Mouse (Mus musculus) NIH3T3 (cell line): ENCODE results near the gene Masp1.

Source experiments
- DNase-seq: peaks from one replicate; pipeline ENCODE4 v3.0.0-alpha.2; 2012; ENCODE audit warnings: low read depth

Masp1 gene

DNA sequence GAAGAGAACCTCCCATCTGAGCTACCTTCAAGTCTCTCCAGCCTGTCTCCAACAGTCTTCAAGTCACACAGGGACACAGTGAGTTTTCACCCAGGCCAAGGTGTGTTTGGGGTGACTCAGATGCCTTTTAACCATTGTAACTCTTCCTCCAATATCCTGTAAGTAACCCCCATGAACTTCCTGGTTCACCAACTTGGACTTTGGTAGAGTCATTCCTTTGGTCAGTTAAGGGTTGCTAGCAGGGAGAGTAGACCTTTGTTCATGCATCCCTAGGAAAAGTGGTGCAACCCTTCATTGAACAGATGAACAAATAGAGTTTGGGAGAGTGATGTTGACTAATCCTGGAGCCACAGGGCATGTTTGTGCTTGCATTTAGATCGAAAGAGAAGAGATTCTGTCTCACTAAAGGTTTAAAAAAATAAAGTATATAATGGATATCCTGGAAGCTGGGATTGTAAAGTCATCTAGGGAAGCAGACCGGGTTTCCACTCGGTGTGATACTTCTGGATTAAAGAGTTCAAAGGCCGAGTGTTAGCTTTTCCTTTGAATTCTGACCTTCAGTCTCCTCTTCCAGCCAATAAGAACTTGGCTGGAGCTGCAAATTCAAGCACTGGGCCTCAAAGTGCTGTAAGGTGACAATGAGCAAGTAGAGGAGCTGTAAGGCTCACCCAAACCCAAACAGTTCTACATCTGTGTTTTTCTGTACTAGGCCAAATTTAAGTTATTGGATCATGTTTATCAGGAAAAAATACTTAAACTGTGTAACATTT is 9.3 kb downstream of the Masp1 start:
- no peak for DNase-seq

GRCm38 (mm10) chr16:23505904-23506687 is 14.5 kb downstream of the Masp1 start:
- DNase-seq, result no peak

- DNase-seq, result no peak
Observed at GRCm38 (mm10) chr16:23504320-23504744, 16.3 kb downstream of the Masp1 start.

GRCm38 (mm10) chr16:23503351-23503750 is 17.3 kb downstream of the Masp1 start:
- DNase-seq, result no peak

GRCm38 (mm10) chr16:23502478-23502877 is 18.1 kb downstream of the Masp1 start:
- no peak for DNase-seq

GRCm38 (mm10) chr16:23501288-23501687 is 19.3 kb downstream of the Masp1 start:
- DNase-seq, result no peak

- no peak for DNase-seq
Observed at GRCm38 (mm10) chr16:23500558-23500957, 20.1 kb downstream of the Masp1 start.

GRCm38 (mm10) chr16:23498691-23499131 is 21.9 kb downstream of the Masp1 start:
- DNase-seq, result peak; percentile 50

DNA sequence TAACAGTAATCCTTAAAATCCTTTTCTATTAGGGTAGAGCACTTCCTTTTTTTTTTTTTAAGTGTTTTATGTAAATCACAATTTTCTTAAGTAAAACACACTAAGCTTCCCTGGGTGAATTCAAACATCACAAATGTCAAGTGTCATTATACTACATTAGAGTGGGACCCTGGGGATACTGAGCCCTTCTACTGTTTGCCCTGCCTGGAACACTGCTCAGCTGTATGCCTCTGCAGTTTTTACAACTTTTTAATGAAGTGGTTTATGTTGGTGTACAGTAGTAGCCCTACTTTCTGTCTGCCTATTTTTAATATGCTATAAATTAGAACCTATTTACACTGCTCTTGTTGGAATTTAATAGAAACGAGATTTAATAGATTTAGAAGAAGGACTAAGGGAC is 22.7 kb downstream of the Masp1 start:
- no peak for DNase-seq

DNA sequence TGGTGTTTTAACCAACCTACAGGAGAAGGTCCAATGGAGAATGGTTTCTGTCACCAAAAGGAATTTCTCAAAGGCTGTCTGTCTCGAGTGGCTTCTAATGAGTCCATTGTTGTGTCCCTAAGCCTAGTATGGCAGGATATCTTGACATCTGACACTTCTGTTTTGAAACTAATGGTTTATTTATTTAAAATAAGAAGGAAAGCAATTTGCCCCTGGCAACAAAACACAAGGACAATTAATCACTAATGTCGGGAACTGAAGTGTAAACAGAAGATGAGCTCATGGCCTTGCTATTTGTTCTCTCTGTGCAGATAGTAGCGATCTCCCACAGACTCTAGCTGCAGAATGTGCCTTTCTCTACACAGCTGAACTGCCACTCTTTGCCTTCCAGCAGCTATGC is 23.2 kb downstream of the Masp1 start:
- peak; percentile 67 for DNase-seq

DNA sequence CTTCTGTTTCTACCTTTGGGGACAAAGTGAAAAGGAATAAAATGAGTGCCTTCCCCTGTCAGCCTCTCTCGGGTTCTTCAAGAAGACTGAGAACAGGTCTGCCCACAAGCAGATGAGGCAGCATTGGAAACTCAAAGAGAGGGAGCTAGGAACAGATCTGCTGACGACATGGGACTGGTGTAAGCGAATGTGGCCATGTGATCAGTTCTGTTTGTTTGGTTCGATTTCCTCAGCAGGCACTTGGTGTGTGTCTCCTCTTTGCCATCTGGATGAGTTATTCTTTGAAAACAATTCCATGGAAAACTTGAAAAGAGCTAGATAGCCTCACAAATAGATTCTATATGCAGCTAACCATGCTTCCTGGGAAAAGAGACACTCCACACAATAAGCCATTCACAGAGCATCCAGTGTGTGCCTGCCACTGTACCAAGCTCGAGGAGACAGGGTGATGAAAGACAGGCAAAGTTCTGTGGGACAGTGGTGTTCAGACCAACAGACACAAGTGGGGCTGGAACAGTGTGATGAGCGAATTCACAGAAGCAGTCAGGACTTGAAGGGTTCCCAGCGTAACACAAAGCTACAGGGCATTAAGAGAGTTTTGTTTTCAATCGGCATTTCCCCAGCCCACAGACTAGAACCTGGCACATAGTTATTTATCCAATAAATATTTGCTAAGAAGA is 24.2 kb downstream of the Masp1 start:
- no peak for DNase-seq

GRCm38 (mm10) chr16:23492783-23493182 is 27.8 kb downstream of the Masp1 start:
- DNase-seq, result peak; percentile 62

GRCm38 (mm10) chr16:23483292-23483691 is 37.3 kb downstream of the Masp1 start:
- no peak for DNase-seq

GRCm38 (mm10) chr16:23482846-23483245 is 37.8 kb downstream of the Masp1 start:
- no peak for DNase-seq

- no peak for DNase-seq
Observed at GRCm38 (mm10) chr16:23482218-23482617, 38.4 kb downstream of the Masp1 start.

DNA sequence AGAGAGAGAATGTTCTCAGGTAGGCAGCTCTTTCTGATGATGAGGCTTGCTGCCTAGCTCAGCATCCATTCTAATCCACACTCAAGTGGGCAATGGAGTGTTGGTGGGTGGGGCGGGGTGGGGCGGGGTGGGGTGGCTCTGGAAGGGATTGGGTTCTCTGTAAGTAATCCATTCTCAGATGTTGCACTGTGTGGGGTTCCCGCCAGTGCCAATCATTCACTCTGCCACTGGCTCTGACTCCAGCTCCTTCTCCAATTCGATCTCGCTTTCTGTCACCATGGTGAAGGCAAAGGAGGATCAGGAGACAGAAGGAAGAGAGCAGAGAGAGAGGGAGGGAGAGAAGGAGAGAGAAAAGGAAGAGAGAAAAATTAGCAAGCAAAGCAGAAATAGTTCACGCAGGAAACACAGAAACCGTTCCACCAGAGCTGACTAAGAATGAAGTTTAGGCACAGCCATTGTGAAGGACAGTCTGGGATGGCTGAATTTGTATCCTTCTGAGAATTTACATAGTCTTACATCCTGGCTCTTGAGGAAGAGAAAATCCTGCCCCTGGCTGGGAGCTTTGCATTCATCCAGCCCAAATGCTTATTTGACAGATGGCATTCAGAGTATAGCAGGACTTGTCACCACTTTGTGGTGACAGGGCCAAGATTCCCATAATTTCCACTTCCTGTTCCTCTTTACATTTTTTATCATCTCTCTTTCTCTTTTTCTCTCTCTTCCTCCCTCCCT is 40.6 kb downstream of the Masp1 start:
- DNase-seq, result no peak

GRCm38 (mm10) chr16:23476598-23476997 is 44.0 kb downstream of the Masp1 start:
- peak; percentile 58 for DNase-seq

DNA sequence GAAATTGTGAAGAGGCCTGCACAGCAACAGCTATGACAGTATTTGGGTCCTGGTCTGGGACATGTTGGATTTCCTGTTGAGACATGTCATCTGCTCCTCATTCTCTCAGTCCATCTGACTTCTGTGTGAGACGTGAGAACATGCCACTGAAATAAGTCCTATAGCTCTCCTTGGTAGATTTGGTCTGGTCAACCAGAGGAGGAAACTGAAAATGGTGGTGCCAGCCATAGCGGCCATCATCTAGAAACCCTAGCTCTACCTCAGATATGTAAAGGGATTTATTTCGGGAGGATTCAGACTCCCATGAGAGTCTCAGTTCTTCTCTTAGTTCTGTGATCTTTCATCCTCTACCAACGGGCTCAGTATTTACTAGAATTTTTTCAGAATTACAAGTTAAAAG is 45.0 kb downstream of the Masp1 start:
- DNase-seq, result no peak

GRCm38 (mm10) chr16:23472046-23472445 is 48.6 kb downstream of the Masp1 start:
- no peak for DNase-seq

GRCm38 (mm10) chr16:23471551-23471950 is 49.1 kb downstream of the Masp1 start:
- DNase-seq, result no peak

GRCm38 (mm10) chr16:23463671-23464347 is 56.8 kb downstream of the Masp1 start:
- no peak for DNase-seq
